Mouse (Mus musculus): Measurements from ENCODE around the gene Zc3hav1.

Gene Zc3hav1

DNA sequence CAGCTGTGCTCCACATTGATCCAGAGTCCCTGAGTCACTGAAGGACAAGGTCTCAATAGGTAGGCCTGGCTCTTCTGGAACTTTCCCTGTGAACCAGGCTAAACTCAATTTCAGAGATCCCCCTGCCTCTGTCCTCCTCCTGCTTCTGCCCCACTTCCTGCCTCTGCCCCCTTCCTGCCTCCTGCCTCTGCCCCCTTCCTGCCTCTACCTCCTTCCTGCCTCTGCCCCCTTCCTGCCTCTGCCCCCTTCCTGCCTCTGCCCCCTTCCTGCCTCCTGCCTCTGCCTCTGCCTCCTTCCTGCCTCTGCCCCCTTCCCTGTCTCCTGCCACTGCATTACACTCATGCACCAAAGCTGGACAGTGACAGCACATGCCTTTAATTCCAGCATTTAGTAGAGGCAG is 44.7 kb downstream of the Zc3hav1 start:
- in situ Hi-C loops (cut with MboI; ENCODE audit: low pct_unique_long_range_greater_than_20kb in 1 of 2, low sequenced_read_pairs in 2 of 2, unreplicated experiment in 1 of 2): no loop called here

DNA sequence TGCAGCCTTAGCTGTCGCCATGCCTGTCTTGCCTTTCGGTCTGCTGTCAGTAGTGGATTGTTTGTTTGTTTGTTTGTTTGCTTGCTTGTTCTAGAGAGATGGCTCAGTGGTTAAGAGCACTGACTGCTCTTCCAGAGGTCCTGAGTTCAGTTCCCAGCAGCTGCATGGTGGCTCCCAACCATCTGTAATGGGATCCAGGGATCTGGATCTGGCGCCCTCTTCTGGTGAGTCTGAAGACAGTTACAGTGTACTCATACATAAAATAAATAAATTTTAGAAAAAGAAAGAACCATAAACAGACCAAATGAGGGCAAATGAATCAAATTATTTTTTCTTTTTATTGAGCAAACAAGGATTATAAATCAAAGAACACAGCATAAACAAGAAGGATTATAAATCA is 49.4 kb downstream of the Zc3hav1 start:
- in situ Hi-C loops (cut with MboI; ENCODE audit: low pct_unique_long_range_greater_than_20kb in 1 of 2, low sequenced_read_pairs in 2 of 2, unreplicated experiment in 1 of 2): no loop called here

DNA sequence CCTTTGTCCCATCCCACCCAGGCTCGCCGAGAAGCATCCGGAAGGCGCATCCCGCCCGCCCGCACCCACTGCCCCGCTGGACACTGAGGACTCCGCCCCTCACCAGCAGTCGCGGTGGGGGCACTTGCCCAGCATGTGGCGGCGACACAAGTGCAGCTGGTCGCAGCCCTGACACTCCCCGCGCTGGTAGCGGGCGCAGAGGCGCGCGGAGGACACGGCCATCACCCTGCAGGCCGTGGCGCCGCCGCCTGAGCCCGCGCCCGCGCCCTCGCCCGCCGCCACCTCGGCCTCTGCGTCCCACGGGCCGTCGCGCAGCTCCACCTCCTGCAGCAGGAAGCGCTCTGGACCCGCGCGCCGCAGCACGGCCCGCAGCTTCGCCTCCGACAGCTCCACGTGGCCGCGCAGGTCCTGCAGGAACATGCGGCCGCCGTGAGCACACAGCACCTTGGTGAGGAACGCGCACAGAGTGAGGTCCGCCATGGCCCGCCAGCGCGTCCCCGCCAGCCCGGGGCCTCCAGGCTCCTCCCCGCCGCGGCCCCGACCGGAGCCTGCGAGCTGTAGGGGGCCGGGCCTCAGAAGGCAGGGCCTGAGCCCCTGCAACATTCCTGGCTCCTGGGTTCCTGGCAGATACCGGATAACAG is 55.5 kb downstream of the Zc3hav1 start, which contains the start of gene Zc3hav1l:
Gene Zc3hav1l (minus strand): TSS at position 499 of the 641 bp plus-strand sequence.
- in situ Hi-C loops (cut with MboI; ENCODE audit: low pct_unique_long_range_greater_than_20kb in 1 of 2, low sequenced_read_pairs in 2 of 2, unreplicated experiment in 1 of 2): loop anchor here in 1 of 2 experiments (25.0 kb wide), 1 partner anchor 412 kb away; no protein-coding TSS in a partner anchor

DNA sequence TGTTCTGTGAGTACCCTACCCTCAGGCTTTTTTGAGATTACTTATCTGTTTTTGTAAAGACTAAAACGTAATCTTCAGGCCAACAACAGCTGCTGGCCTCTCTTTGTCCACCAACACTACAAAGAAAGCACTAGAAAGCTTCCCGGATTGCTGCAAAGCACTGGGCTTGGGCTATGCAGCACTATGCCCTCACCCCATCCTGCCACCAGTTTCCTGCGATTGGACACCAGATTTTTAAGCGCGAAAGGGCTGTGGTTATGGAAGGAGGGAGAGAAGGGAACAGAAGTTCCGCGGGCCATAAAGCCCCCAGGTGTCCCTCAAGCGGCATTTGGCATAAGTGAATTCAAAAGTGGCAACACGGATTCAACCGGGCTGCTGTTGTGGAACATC is 56.2 kb downstream of the Zc3hav1 start:
- in situ Hi-C loops (cut with MboI; ENCODE audit: low pct_unique_long_range_greater_than_20kb in 1 of 2, low sequenced_read_pairs in 2 of 2, unreplicated experiment in 1 of 2): loop anchor here in 1 of 2 experiments (25.0 kb wide), 1 partner anchor 411 kb away; no protein-coding TSS in a partner anchor

DNA sequence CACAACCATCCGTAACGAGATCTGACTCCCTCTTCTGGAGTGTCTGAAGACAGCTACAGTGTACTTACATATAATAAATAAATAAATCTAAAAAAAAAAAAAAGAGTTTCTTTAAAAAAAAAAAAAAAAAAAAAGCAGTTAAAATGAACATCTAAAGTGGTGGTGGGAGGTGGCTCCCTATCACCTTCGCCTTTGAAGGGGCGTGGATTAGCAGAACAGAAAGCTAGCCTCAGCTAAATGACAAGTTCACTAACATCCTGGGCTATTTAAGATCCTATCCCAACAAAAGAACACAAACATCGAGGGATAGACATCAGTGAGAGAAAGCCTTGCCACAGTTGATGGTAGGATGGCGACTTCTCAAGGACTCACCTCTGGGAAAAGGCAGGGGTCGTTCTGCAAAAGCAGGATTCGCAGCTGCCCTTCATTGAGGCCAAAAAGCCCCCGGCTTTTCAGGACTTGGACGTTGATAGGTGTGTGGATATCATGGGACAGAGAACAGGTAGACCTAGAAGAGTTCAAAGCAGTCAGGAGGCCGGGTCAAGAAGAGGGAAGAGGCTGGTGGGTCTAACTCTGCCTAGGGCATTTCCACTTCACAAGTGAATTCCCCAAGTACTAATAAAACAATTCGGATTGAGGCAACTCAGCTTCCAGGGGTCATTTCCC is 56.7 kb downstream of the Zc3hav1 start:
- in situ Hi-C loops (cut with MboI; ENCODE audit: low pct_unique_long_range_greater_than_20kb in 1 of 2, low sequenced_read_pairs in 2 of 2, unreplicated experiment in 1 of 2): loop anchor here in 1 of 2 experiments (25.0 kb wide), 1 partner anchor 410 kb away; no protein-coding TSS in a partner anchor

DNA sequence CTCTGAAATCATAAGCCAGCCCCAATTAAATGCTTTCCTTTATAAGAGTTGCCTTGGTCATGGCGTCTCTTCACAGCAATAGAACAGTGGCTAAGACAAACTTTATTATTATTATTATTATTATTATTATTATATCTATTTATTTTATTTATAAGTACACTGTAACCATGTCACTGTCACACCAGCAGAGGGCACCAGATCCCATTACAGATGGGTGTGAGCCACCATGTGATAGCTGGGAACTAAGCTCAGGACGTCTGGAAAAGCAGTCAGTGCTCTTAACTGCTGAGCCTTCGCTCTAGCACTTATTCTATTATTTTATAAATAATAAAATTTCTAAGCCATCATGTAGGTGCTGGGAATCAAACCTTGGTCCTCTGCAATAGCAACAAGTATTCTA is 60.7 kb downstream of the Zc3hav1 start:
- in situ Hi-C loops (cut with MboI; ENCODE audit: low pct_unique_long_range_greater_than_20kb in 1 of 2, low sequenced_read_pairs in 2 of 2, unreplicated experiment in 1 of 2): loop anchor here in 1 of 2 experiments (25.0 kb wide), 1 partner anchor 406 kb away; no protein-coding TSS in a partner anchor

DNA sequence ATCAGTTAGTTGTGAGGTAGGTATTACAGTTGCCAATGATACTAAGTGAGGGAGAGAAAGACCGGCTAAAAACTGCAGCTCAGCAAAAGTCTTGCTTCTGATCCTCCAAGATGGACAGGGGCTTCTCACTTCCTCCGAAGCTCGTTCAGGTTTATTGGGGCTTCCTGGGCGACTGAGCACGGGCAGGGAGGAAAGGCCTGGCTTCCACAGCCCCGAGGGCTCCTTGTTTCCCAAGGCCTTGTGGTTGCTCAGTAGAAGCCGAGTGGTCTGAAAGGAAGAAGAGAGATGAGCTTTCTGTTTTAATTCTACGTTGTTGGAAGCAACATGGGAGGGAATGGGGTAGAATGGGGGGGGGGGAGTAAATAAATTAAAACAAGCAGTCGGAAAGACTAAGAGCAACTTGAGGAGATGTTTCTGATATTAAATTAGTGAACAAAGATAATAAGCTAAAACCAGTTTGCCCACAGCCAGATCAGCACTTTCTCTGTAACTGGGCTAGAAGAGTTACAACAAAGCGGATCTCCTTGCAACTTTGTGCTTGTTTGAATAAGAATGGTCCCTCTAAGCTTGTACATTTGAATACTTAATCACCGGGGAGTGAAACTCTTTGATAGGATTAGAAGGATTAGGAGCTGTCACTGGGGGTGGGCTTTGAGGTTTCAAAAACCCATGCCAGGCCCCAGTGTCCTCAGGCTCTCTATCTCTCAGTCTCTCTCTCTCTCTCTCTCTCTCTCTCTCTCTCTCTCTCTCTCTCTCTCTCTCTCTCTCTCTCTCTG is 61.3 kb downstream of the Zc3hav1 start:
- in situ Hi-C loops (cut with MboI; ENCODE audit: low pct_unique_long_range_greater_than_20kb in 1 of 2, low sequenced_read_pairs in 2 of 2, unreplicated experiment in 1 of 2): loop anchor here in 1 of 2 experiments (25.0 kb wide), 1 partner anchor 406 kb away; no protein-coding TSS in a partner anchor

DNA sequence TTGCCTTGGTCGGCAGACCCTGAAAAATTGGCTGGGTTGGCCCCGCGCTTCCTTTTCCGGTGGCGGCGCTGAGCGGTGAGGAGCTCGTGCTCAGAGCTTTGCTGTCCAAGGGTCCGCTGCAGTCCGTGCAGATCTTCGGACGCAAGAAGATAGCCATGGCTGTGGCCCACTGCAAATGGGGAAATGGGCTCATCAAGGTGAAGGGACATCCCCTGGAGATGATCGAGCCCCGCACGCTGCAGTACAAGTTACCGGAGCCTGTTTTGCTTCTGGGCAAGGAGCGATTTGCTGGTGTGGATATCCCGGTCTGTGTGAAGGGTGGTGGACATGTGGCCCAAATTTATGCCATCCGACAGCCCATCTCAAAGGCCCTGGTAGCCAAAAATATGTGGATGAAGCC is 70.0 kb downstream of the Zc3hav1 start:
- in situ Hi-C loops (cut with MboI; ENCODE audit: low pct_unique_long_range_greater_than_20kb in 1 of 2, low sequenced_read_pairs in 2 of 2, unreplicated experiment in 1 of 2): loop anchor here in 1 of 2 experiments (25.0 kb wide), 1 partner anchor 397 kb away; no protein-coding TSS in a partner anchor

DNA sequence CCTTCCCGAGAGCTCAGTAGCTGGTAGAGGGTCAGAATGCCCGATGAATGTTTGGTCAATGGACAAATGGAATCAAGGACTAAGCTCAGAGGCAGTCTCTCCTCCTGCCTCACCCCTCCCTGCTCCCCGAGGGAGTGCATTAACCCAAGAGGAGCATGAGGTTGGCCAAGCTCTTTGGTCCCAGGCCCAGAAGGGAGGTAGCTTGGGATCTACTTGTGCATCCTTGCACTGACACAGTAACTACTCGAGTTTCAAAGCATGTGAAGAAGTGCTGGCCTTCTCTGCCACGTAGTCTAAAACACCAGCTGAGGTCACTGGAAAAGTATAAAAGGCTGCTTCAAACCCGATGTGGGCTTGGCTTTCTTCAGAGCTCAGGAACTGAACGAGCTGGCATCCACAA is 89.9 kb downstream of the Zc3hav1 start:
- in situ Hi-C loops (cut with MboI; ENCODE audit: low pct_unique_long_range_greater_than_20kb in 1 of 2, low sequenced_read_pairs in 2 of 2, unreplicated experiment in 1 of 2): loop anchor here in 1 of 2 experiments (5.0 kb wide), 1 partner anchor 107 kb away; no protein-coding TSS in a partner anchor

DNA sequence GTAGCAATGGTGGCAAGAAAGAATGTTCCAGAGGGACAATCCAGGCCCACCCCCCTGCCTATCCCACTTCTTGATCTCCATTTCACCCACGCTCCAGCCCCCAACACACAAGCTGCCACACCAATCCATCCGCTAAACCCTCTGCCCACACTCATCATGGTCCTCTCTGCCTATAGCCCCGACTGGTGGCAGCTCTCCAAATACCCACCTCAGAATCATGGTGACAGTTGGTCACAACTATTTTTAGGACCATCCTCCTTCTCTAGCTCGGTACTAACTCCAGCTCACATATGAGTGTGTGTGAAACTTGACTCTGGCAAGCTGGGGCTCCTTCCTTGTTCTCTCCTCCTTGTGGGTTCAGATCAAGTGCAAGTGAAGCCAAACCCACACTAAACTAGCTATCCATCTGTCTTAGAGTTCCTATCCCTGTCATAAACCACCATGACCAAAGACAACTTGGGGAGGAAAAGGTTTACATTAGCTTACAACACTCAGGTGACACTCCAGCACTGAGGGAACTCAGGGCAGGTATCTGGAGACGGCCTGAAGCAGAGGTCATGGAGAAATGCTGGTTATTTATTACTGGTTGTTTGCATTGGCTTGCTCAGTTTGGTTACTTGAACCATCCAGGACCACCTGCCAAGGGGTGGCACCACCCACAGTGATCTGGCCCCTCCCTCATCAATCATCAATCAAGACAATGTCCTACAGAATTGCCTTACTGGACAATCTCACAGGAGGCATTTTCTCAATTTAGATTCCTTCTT is 90.8 kb downstream of the Zc3hav1 start:
- in situ Hi-C loops (cut with MboI; ENCODE audit: low pct_unique_long_range_greater_than_20kb in 1 of 2, low sequenced_read_pairs in 2 of 2, unreplicated experiment in 1 of 2): loop anchor here in 1 of 2 experiments (5.0 kb wide), 1 partner anchor 106 kb away; no protein-coding TSS in a partner anchor

DNA sequence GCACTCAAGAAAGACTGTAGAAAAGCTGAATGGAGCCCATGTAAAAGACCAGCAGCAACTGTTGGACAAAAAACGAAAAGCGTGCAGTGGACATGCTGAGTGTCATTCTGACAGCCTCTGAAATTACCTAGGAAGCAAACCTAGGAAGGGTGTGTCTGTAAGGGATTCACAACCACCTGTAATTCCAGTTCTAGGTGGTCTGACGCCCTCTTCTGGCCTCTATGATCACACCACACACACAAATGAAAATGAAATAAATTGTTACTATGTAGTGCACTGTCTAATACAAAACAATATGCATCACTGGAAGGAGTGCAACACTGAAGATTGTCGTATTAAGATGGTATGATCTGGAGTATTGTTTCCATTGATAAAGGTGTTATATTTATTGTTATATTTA is 92.5 kb downstream of the Zc3hav1 start:
- in situ Hi-C loops (cut with MboI; ENCODE audit: low pct_unique_long_range_greater_than_20kb in 1 of 2, low sequenced_read_pairs in 2 of 2, unreplicated experiment in 1 of 2): loop anchor here in 1 of 2 experiments (5.0 kb wide), 1 partner anchor 105 kb away; no protein-coding TSS in a partner anchor

DNA sequence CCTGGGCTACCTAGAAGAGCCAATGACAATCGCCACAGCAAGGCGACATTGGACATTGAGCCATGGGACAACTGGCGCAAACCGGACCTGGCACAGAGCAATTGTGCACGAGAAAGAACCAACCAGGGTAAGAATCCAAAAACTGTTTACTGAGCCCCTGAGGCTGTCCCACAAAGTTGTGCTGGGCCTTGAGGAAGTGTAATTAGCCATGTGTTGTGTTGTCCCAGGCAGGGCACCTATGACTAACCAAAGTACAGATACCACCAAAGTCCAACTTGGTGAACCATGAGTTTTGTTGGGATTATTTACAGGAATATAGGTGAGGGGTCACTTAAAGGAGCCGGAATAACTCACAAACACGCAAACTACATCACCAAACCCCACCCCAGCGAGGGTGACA is 96.9 kb downstream of the Zc3hav1 start:
- in situ Hi-C loops (cut with MboI; ENCODE audit: low pct_unique_long_range_greater_than_20kb in 1 of 2, low sequenced_read_pairs in 2 of 2, unreplicated experiment in 1 of 2): no loop called here

DNA sequence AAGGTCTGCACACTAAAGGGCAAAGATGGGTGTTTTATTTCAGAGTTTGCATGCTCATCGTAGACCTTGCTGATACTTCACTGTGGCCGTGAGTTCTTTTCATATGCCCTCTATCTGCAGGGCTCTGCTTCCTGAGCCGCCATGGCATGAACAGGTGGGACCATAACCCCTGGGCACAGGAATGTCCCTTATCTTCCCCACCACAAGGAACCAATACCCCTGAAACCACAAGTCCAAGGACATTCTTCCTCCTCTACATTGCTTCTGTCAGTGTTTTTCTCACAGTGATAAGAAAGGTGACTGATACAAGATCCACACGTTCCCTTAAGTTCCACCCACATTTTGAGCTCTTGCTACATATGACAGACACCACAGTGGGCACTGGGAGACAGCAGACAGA is 97.6 kb downstream of the Zc3hav1 start:
- in situ Hi-C loops (cut with MboI; ENCODE audit: low pct_unique_long_range_greater_than_20kb in 1 of 2, low sequenced_read_pairs in 2 of 2, unreplicated experiment in 1 of 2): no loop called here

DNA sequence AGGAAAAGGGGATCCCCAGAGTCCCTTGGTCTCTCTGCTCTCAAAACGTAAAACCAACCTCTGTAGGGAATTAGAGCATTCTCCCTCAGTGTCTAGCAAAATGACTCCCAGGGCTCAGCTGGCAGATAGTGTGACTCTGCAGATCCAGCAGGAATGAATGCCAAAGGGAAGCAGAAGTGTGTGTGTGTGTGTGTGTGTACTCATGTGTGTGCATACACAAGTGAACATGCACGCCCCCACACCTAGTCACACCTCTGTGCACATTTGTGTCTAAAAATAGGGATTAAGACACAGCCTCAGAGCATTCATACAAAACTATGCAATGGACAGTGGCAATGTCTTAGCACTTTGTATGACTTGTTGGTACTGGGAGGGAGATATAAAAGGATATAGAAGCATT is 98.6 kb downstream of the Zc3hav1 start:
- in situ Hi-C loops (cut with MboI; ENCODE audit: low pct_unique_long_range_greater_than_20kb in 1 of 2, low sequenced_read_pairs in 2 of 2, unreplicated experiment in 1 of 2): no loop called here

Data from mouse embryonic stem cell (cell line).